Mouse (Mus musculus): ENCODE results near the gene C1qb. TPM values are rescaled to one million over a fixed set of nuclear protein-coding genes. Genes with fewer than 3 reads are reported as not detected.

The C1qb gene
- polyA plus RNA-seq (2014; fragmentation: Nextera tagmentation; extraction: Ambion mirVana): 24.2 and 27.3 TPM in 2 replicates

- H3K4me2 ChIP-seq (ENCODE audit: low read depth): no peak within 1 kb of the TSS
- H3K9me3 ChIP-seq (ENCODE audit: control insufficient read depth, low read length): no peaks in the 10 kb centered on the region
- no peak within 1 kb of the TSS for H3K9ac ChIP-seq (ENCODE audit: low read length)
- WGBS: 75% methylated on average over 7 of the region's 7 CpGs
- H3K27me3 ChIP-seq (ENCODE audit: control insufficient read depth, insufficient read depth, low read length): no peaks in the 10 kb centered on the region
- H3K27ac ChIP-seq (ENCODE audit: low read depth, low read length): no peak within 1 kb of the TSS
- DNase-seq (ENCODE audit: low spot score) (no peak), ATAC-seq (ENCODE audit: insufficient read depth, low FRiP score, low TSS enrichment) (no peak)
- no peak within 1 kb of the TSS for H3K4me3 ChIP-seq (ENCODE audit: low read depth, low read length)
- no peaks in the 10 kb centered on the region for H3K36me3 ChIP-seq (ENCODE audit: control insufficient read depth, insufficient read depth, low read length)
- H3K4me1 ChIP-seq (ENCODE audit: control insufficient read depth, insufficient read depth, low read length): no peaks in the 10 kb centered on the region
Measured at GRCm38 (mm10) chr4:136886101-136886500, at the start of gene C1qb. Gene C1qb, minus strand, starts transcription at chr4:136886187.

GRCm38 (mm10) chr4:136934746-136935613 is 49.0 kb upstream of the C1qb start:
- no peaks in the 10 kb centered on the region for H3K36me3 ChIP-seq (ENCODE audit: control insufficient read depth, insufficient read depth, low read length)
- no peaks in the 10 kb centered on the region for H3K9me3 ChIP-seq (ENCODE audit: control insufficient read depth, low read length)
- H3K4me1 ChIP-seq (ENCODE audit: control insufficient read depth, insufficient read depth, low read length): no peaks in the 10 kb centered on the region
- H3K27ac ChIP-seq (ENCODE audit: low read depth, low read length): no peak overlapping the region
- no peak overlapping the region for H3K4me3 ChIP-seq (ENCODE audit: low read depth, low read length)
- H3K4me2 ChIP-seq (ENCODE audit: low read depth): no peak overlapping the region
- DNase-seq (ENCODE audit: low spot score) (no peak), ATAC-seq (ENCODE audit: insufficient read depth, low FRiP score, low TSS enrichment) (no peak)
- 60% methylated on average over 17 of the region's 18 CpGs for WGBS
- H3K27me3 ChIP-seq (ENCODE audit: control insufficient read depth, insufficient read depth, low read length): no peaks in the 10 kb centered on the region
- H3K9ac ChIP-seq (ENCODE audit: low read length): no peak overlapping the region

- Histone ChIP-seq H3K9me3 (ENCODE audit: control insufficient read depth, low read length) (no peaks in the 10 kb centered on the region), H3K4me1 (ENCODE audit: control insufficient read depth, insufficient read depth, low read length) (no peaks in the 10 kb centered on the region), H3K36me3 (ENCODE audit: control insufficient read depth, insufficient read depth, low read length) (no peaks in the 10 kb centered on the region), H3K9ac (ENCODE audit: low read length) (no peak overlapping the region), H3K4me3 (ENCODE audit: low read depth, low read length) (no peak overlapping the region), H3K4me2 (ENCODE audit: low read depth) (no peak overlapping the region), H3K27ac (ENCODE audit: low read depth, low read length) (no peak overlapping the region), H3K27me3 (ENCODE audit: control insufficient read depth, insufficient read depth, low read length) (no peaks in the 10 kb centered on the region; the same call in 1 of the 2 replicates)
- WGBS: 92% methylated on average over 8 of the region's 8 CpGs
- DNase-seq (ENCODE audit: low spot score) (no peak), ATAC-seq (ENCODE audit: insufficient read depth, low FRiP score, low TSS enrichment) (no peak)
Measured at GRCm38 (mm10) chr4:136930474-136930873, 44.5 kb upstream of the C1qb start.

- H3K4me1 ChIP-seq (ENCODE audit: control insufficient read depth, insufficient read depth, low read length): no peaks in the 10 kb centered on the region
- ATAC-seq (ENCODE audit: insufficient read depth, low FRiP score, low TSS enrichment) (no peak), DNase-seq (ENCODE audit: low spot score) (peak; percentile 61)
- no peak overlapping the region for H3K4me3 ChIP-seq (ENCODE audit: low read depth, low read length)
- WGBS: 15% methylated on average over 5 of the region's 5 CpGs
- H3K9ac ChIP-seq (ENCODE audit: low read length): no peak overlapping the region
- no peaks in the 10 kb centered on the region for H3K9me3 ChIP-seq (ENCODE audit: control insufficient read depth, low read length)
- H3K36me3 ChIP-seq (ENCODE audit: control insufficient read depth, insufficient read depth, low read length): no peaks in the 10 kb centered on the region
- peaks cover 2% of the 10 kb centered on the region for H3K27me3 ChIP-seq (ENCODE audit: control insufficient read depth, insufficient read depth, low read length)
- no peak overlapping the region for H3K4me2 ChIP-seq (ENCODE audit: low read depth)
- no peak overlapping the region for H3K27ac ChIP-seq (ENCODE audit: low read depth, low read length)
Measured at GRCm38 (mm10) chr4:136928928-136929327, 42.9 kb upstream of the C1qb start.

- Histone ChIP-seq H3K4me2 (ENCODE audit: low read depth) (no peak overlapping the region), H3K9me3 (ENCODE audit: control insufficient read depth, low read length) (no peaks in the 10 kb centered on the region), H3K4me3 (ENCODE audit: low read depth, low read length) (no peak overlapping the region), H3K9ac (ENCODE audit: low read length) (no peak overlapping the region), H3K4me1 (ENCODE audit: control insufficient read depth, insufficient read depth, low read length) (no peaks in the 10 kb centered on the region), H3K36me3 (ENCODE audit: control insufficient read depth, insufficient read depth, low read length) (no peaks in the 10 kb centered on the region), H3K27ac (ENCODE audit: low read depth, low read length) (no peak overlapping the region), H3K27me3 (ENCODE audit: control insufficient read depth, insufficient read depth, low read length) (peaks cover 5% of the 10 kb centered on the region)
- 15% methylated on average over 15 of the region's 15 CpGs for WGBS
- ATAC-seq (ENCODE audit: insufficient read depth, low FRiP score, low TSS enrichment) (no peak), DNase-seq (ENCODE audit: low spot score) (no peak)
Measured at GRCm38 (mm10) chr4:136925804-136926203, 39.8 kb upstream of the C1qb start.

- Histone ChIP-seq H3K9ac (ENCODE audit: low read length) (no peak overlapping the region), H3K27me3 (ENCODE audit: control insufficient read depth, insufficient read depth, low read length) (peaks cover 5% of the 10 kb centered on the region), H3K4me3 (ENCODE audit: low read depth, low read length) (no peak overlapping the region), H3K4me2 (ENCODE audit: low read depth) (no peak overlapping the region), H3K36me3 (ENCODE audit: control insufficient read depth, insufficient read depth, low read length) (no peaks in the 10 kb centered on the region), H3K27ac (ENCODE audit: low read depth, low read length) (no peak overlapping the region), H3K9me3 (ENCODE audit: control insufficient read depth, low read length) (no peaks in the 10 kb centered on the region), H3K4me1 (ENCODE audit: control insufficient read depth, insufficient read depth, low read length) (no peaks in the 10 kb centered on the region)
- DNase-seq (ENCODE audit: low spot score) (peak; percentile 71), ATAC-seq (ENCODE audit: insufficient read depth, low FRiP score, low TSS enrichment) (no peak)
- 9% methylated on average over 6 of the region's 6 CpGs for WGBS
Measured at GRCm38 (mm10) chr4:136924529-136924928, 38.5 kb upstream of the C1qb start.

GRCm38 (mm10) chr4:136919526-136919925 is 33.5 kb upstream of the C1qb start:
- Histone ChIP-seq H3K4me1 (ENCODE audit: control insufficient read depth, insufficient read depth, low read length) (no peaks in the 10 kb centered on the region), H3K4me3 (ENCODE audit: low read depth, low read length) (no peak overlapping the region), H3K27ac (ENCODE audit: low read depth, low read length) (no peak overlapping the region), H3K9me3 (ENCODE audit: control insufficient read depth, low read length) (no peaks in the 10 kb centered on the region), H3K36me3 (ENCODE audit: control insufficient read depth, insufficient read depth, low read length) (no peaks in the 10 kb centered on the region), H3K4me2 (ENCODE audit: low read depth) (no peak overlapping the region), H3K27me3 (ENCODE audit: control insufficient read depth, insufficient read depth, low read length) (peaks cover 5% of the 10 kb centered on the region; the same call in 1 of the 2 replicates), H3K9ac (ENCODE audit: low read length) (no peak overlapping the region)
- WGBS: 78% methylated on average over 3 of the region's 3 CpGs
- DNase-seq (ENCODE audit: low spot score) (no peak), ATAC-seq (ENCODE audit: insufficient read depth, low FRiP score, low TSS enrichment) (no peak)

- ATAC-seq (ENCODE audit: insufficient read depth, low FRiP score, low TSS enrichment) (no peak), DNase-seq (ENCODE audit: low spot score) (no peak)
- 88% methylated on average over 8 of the region's 8 CpGs for WGBS
- Histone ChIP-seq H3K9ac (ENCODE audit: low read length) (no peak overlapping the region), H3K9me3 (ENCODE audit: control insufficient read depth, low read length) (no peaks in the 10 kb centered on the region), H3K27me3 (ENCODE audit: control insufficient read depth, insufficient read depth, low read length) (0 out of 2 replicates have a peak, but pooled peaks cover 2% of the 10 kb centered on the region), H3K4me2 (ENCODE audit: low read depth) (no peak overlapping the region), H3K27ac (ENCODE audit: low read depth, low read length) (no peak overlapping the region), H3K4me1 (ENCODE audit: control insufficient read depth, insufficient read depth, low read length) (no peaks in the 10 kb centered on the region), H3K4me3 (ENCODE audit: low read depth, low read length) (no peak overlapping the region), H3K36me3 (ENCODE audit: control insufficient read depth, insufficient read depth, low read length) (no peaks in the 10 kb centered on the region)
Measured at GRCm38 (mm10) chr4:136918834-136919233, 32.8 kb upstream of the C1qb start.

- Histone ChIP-seq H3K4me1 (ENCODE audit: control insufficient read depth, insufficient read depth, low read length) (no peaks in the 10 kb centered on the region), H3K9me3 (ENCODE audit: control insufficient read depth, low read length) (no peaks in the 10 kb centered on the region), H3K27me3 (ENCODE audit: control insufficient read depth, insufficient read depth, low read length) (0 out of 2 replicates have a peak, but pooled peaks cover 8% of the 10 kb centered on the region), H3K4me2 (ENCODE audit: low read depth) (no peak overlapping the region), H3K36me3 (ENCODE audit: control insufficient read depth, insufficient read depth, low read length) (no peaks in the 10 kb centered on the region), H3K9ac (ENCODE audit: low read length) (no peak overlapping the region), H3K27ac (ENCODE audit: low read depth, low read length) (no peak overlapping the region), H3K4me3 (ENCODE audit: low read depth, low read length) (no peak overlapping the region)
- 39% methylated on average over 6 of the region's 7 CpGs for WGBS
- no peak for ATAC-seq (ENCODE audit: insufficient read depth, low FRiP score, low TSS enrichment)
- no peak for DNase-seq (ENCODE audit: low spot score)
Measured at GRCm38 (mm10) chr4:136917165-136917524, 31.2 kb upstream of the C1qb start.
